Comparison of ENCODE assay signal across 9 mouse cellular contexts in the genomic region with DNA sequence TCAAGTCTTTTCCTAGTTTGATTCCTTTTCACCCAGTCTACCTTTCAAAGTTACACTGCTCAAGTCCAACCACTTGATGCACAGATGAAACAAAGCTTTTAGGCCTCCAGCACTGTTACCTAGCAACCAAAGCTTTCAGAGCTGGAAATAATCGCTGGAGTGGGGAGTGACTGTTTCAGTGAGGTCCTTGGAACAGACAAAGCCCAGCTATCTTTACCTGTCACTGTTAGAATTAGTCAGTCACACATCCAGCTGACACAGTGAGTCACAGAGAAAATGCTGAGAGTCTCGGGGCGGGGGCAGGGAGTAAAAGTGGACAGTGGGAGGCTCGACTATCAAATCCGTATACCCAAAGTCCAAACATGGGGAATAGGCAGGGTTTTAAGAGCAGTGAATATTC. TPM values are rescaled to one million over a fixed set of nuclear protein-coding genes. Genes with fewer than 3 reads are reported as not detected.
DNase-seq lines count a peak whose midpoint lies in the region; ATAC-seq lines count a peak whose summit lies in the region.
"Had no signal": no experiment of that assay in that cellular context is flagged by ENCODE, and none has a peak within 500 bp of the region (broad histone marks: within the 10 kb centered on the region; RNA-seq: fewer than 3 reads in every experiment).

No protein-coding gene starts in this region.

- peaks cover 17% of the 10 kb centered on the region for H3K4me1 ChIP-seq in forebrain, embryonic 12.5 days

- peak; percentile 36 to 58 for DNase-seq in frontal cortex, postnatal 36 days (ENCODE audit: low spot score in 2 of 2)
- no peak for DNase-seq in frontal cortex, postnatal 10 days (ENCODE audit: low spot score in 2 of 2)
- DNase-seq in MN1 (ENCODE audit: low spot score) (peak; percentile 65), liver (no peak)
- peak; percentile 45 for DNase-seq in mesoderm, embryonic 11.5 days (ENCODE audit: low read depth, low spot score)
- no peak for DNase-seq in gastrocnemius, adult 8-10 months (ENCODE audit: low spot score in 2 of 2)
- no peak for DNase-seq in cerebellum, adult 8-10 months

- H3K27me3 ChIP-seq in forebrain, embryonic 12.5 days = 0 out of 2 replicates have a peak, but pooled peaks cover 9% of the 10 kb centered on the region

- no peak overlapping the region for H3K9ac ChIP-seq in forebrain, embryonic 12.5 days

- no peak overlapping the region for H3K27ac ChIP-seq in forebrain, embryonic 12.5 days

- 13% methylated on average over 5 of the region's 5 CpGs for WGBS in forebrain, embryonic 12.5 days

- ATAC-seq in forebrain, embryonic 12.5 days (ENCODE audit: low FRiP score) = peak; percentile 44; the same call in 1 of the 2 replicates

- no peak overlapping the region for H3K4me3 ChIP-seq in forebrain, embryonic 12.5 days (replicated peaks)
- H3K4me3 ChIP-seq: erythroblast, embryonic 14.5 days had no signal

- peak overlapping the region; percentile 10; the same call in 1 of the 2 replicates for H3K4me2 ChIP-seq in forebrain, embryonic 12.5 days

- H3K36me3 ChIP-seq in forebrain, embryonic 12.5 days (replicated peaks) = no peaks in the 10 kb centered on the region

- H3K9me3 ChIP-seq in forebrain, embryonic 12.5 days = no peaks in the 10 kb centered on the region

RNA-seq across cellular contexts. Expression of a gene that starts 28.5 kb away (rescaled TPM):
- polyA plus RNA-seq in forebrain, embryonic 12.5 days (2016; fragmentation: Nextera tagmentation; extraction: Ambion mirVana) = 7.8 and 7.9 TPM in 2 replicates
- total RNA-seq in gastrocnemius, adult 8-10 months (2022) = 10 to 100 TPM; 51.3 to 68.1 (median 58.9) TPM

Comparison
In these comparisons a context has a peak if more than half of its experiments do, and no peak if none do; other contexts are left out.
1. DNase-seq: peak in frontal cortex, postnatal 36 days (2 of 2), MN1 (single experiment) and mesoderm, embryonic 11.5 days (single experiment); none in frontal cortex, postnatal 10 days (0 of 2), liver (single experiment), gastrocnemius, adult 8-10 months (0 of 2) and cerebellum, adult 8-10 months (single experiment).